Mouse (Mus musculus): Measurements from ENCODE around the gene Srsf10.

DNA sequence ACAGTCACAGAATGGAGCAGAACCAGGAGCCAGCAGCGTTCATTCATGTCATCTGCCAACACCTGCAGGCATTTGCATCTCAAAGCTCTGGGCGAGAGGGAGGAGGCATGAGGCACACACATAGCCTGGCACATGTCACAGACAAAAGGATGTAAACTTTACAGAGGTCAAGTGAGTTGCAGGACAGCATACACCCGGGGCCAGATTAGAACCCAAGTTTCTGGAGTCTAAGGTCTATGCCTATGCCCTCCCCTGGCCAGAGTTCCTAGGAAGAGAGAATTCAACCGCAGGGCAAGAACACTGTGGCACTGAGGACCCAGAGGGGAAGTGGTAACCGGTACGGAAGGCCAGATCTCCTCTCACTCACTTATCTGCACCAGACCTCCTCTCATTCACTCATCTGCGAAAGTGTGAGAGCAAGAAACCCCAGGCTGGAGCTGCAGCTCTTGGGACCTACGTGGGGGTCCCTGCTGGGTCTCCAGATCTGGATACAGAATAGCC, 39.6 kb downstream of the Srsf10 start, which contains the start of gene Cnr2:
- TF ChIP-seq POLR2A (IDR thresholded peaks at IDR 0.05; ENCODE audit: control insufficient read depth, low read depth, low read length) (no peak), CTCF (IDR thresholded peaks at IDR 0.05; ENCODE audit: control insufficient read depth, insufficient read depth, insufficient replicate concordance, low read depth, low read length) (no peak)

Data from testis, adult 2 months (tissue).